Mouse (Mus musculus) stomach, embryonic 16.5 days (tissue): ENCODE results near the gene Zfp683. TPM values are rescaled to one million over a fixed set of nuclear protein-coding genes. Genes with fewer than 3 reads are reported as not detected.

Experiments used
- ATAC-seq: fragments of 200-750 bp; cut with Nextera tagmentation; 2 replicates; pipeline ENCODE4 v1.8.0; 2017; ENCODE audit warnings: moderate number of reproducible peaks, moderate TSS enrichment; ENCODE audit not compliant: insufficient read depth, low FRiP score
- H3K27ac ChIP-seq: fragments of 300-500 bp; sonication (generic); 2 replicates; pipeline ENCODE4 v1.5.1; 2014; ENCODE audit warnings: low read length
- H3K27me3 ChIP-seq: fragments of 300-500 bp; sonication (generic); 2 replicates; pipeline ENCODE4 v1.6.1; 2014; ENCODE audit warnings: low read length, control low read depth, mixed read lengths; ENCODE audit not compliant: control insufficient read depth, insufficient read depth
- H3K36me3 ChIP-seq: fragments of 300-500 bp; sonication (generic); 2 replicates; pipeline ENCODE4 v1.6.1; 2014; ENCODE audit warnings: low read length; ENCODE audit not compliant: control insufficient read depth, insufficient read depth
- H3K4me1 ChIP-seq: fragments of 300-500 bp; sonication (generic); 2 replicates; pipeline ENCODE4 v1.6.1; 2014; ENCODE audit warnings: low read length, control low read depth, mixed read lengths; ENCODE audit not compliant: control insufficient read depth, insufficient read depth
- H3K4me2 ChIP-seq: fragments of 300-500 bp; sonication (generic); 2 replicates; pipeline ENCODE4 v1.6.1; 2014; ENCODE audit warnings: low read depth, low read length, mixed read lengths
- H3K4me3 ChIP-seq: fragments of 300-500 bp; sonication (generic); replicated peaks from 2 replicates; pipeline ENCODE4 v1.5.1; 2014; ENCODE audit warnings: mild to moderate bottlenecking, low read length
- H3K9ac ChIP-seq: fragments of 300-500 bp; sonication (generic); 2 replicates; pipeline ENCODE4 v1.6.1; 2014; ENCODE audit warnings: low read length
- H3K9me3 ChIP-seq: fragments of 300-500 bp; sonication (generic); replicated peaks from 2 replicates; pipeline ENCODE4 v1.6.1; 2016; ENCODE audit warnings: low read length, control low read depth; ENCODE audit not compliant: control insufficient read depth
- WGBS: fragments of 180-500 bp; shearing (Covaris S2); extraction: QIAGEN DNeasy Blood & Tissue Kit; methylation state at CpG from one replicate; pipeline ENCODE4 v1.1.7; 2014; 5-methylcytosine and 5-hydroxymethylcytosine counted together
- polyA plus RNA-seq: library from polyadenylated mRNA; unstranded; fragments of >200 nt; fragmentation: Nextera tagmentation; extraction: Ambion mirVana; gene quantifications from 2 replicates; pipeline ENCODE4 v1.2.1, GENCODE M21; 2015

Zfp683 gene
- polyA plus RNA-seq, 1 experiment from 2014 or later, result not detected

DNA sequence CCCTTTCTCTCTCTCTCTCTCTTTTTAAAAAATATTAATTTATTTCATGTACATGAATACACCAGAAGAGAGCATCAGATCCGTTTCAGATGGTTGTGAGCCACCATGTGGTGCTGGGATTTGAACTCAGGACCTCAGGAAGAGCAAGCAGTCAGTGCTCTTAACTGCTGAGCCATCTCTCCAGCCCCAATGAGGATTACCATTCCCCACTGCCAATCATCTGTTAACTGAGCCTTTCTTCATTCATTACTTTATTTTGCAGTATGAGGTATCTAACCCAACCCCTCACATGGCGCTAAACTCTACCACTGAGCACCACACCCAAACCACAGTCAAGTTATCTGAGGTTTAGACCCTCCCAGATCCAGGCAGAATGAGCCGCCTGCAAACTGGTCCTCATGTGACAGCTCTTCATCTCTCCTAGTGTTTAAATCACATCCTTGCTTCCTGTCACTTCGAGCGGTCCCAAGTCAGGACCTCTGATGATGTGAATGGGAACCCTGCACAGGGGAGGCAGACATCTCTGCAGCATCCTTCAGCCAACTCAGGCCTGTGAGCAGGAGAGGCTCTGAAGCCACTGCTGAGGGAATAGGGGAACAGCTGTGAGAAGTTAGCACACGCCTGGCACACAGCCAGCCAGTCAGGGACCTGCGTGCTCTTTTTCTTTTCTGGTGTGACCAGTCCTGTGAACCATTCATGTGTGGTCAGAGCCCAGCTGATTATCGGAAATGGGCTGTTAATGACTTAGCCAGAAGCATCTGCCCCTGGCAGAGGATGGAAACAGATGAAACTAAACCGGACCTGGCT, 12.1 kb upstream of the Zfp683 start:
- ATAC-seq, result peak; percentile 58; the same call in 1 of the 2 replicates
- no peak overlapping the region for H3K4me2 ChIP-seq
- no peak overlapping the region for H3K4me3 ChIP-seq

DNA sequence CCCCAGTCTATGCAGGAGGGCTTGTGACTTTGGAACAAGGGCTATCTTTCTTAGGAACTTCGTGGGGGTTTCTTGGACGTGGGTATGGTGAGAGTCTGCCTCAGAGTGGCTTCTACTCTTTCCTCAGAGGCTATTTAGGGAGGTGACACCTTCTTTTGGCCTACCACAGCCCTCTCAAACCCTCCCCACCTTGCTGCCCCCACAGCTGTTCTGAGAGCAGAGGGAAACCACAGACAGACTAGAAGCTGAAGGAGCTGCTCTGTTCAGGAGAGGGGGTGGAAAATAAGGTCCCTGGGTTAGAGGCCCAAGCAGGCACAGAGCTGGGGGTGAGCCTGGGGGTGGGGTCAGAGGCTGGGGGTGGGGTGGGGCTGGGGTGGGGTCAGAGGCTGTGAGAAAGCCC, 10.6 kb upstream of the Zfp683 start:
- no peak overlapping the region for H3K27ac ChIP-seq
- H3K36me3 ChIP-seq, result no peaks in the 10 kb centered on the region
- no peak overlapping the region for H3K4me3 ChIP-seq
- peaks cover 3% of the 10 kb centered on the region; the same call in 1 of the 2 replicates for H3K4me1 ChIP-seq
- H3K9me3 ChIP-seq, result no peaks in the 10 kb centered on the region
- no peak overlapping the region for H3K9ac ChIP-seq
- H3K4me2 ChIP-seq, result no peak overlapping the region
- 56% methylated on average over 2 of the region's 2 CpGs for WGBS
- ATAC-seq, result no peak
- no peaks in the 10 kb centered on the region for H3K27me3 ChIP-seq

More for the DNA sequence above, 12.1 kb upstream of the Zfp683 start:
- 42% methylated on average over 9 of the region's 9 CpGs for WGBS
- no peaks in the 10 kb centered on the region for H3K36me3 ChIP-seq
- peaks cover 3% of the 10 kb centered on the region; the same call in 1 of the 2 replicates for H3K4me1 ChIP-seq
- H3K9me3 ChIP-seq, result no peaks in the 10 kb centered on the region
- H3K9ac ChIP-seq, result peak overlapping the region; percentile 31; the same call in 1 of the 2 replicates
- no peak overlapping the region for H3K27ac ChIP-seq
- no peaks in the 10 kb centered on the region for H3K27me3 ChIP-seq

DNA sequence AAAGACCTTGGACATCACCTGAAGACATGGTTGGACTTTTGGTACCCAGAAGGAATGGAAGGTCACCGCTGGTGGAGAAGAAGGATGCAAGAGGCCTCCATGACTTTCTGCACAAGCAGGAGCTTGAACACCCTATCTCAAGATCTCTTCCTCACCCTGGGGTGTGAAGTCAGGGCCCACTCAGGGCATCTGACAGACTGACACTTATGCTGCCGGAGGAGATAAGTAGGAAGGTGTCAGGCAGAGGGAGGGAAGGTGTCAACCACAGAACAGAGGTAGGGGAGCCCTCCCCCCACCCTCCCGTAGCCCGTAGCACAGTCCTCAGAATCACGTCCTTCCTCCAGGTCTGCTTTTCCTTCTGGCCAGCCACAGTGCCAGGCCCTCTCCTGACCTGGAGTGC, 6.0 kb upstream of the Zfp683 start:
- no peaks in the 10 kb centered on the region for H3K36me3 ChIP-seq
- peaks cover under 1% of the 10 kb centered on the region; the same call in 1 of the 2 replicates for H3K4me1 ChIP-seq
- WGBS, result 52% methylated on average over 5 of the region's 5 CpGs
- ATAC-seq, result no peak
- H3K4me2 ChIP-seq, result no peak overlapping the region
- H3K9me3 ChIP-seq, result no peaks in the 10 kb centered on the region
- no peak overlapping the region for H3K4me3 ChIP-seq
- no peak overlapping the region for H3K9ac ChIP-seq
- no peak overlapping the region for H3K27ac ChIP-seq
- no peaks in the 10 kb centered on the region for H3K27me3 ChIP-seq

DNA sequence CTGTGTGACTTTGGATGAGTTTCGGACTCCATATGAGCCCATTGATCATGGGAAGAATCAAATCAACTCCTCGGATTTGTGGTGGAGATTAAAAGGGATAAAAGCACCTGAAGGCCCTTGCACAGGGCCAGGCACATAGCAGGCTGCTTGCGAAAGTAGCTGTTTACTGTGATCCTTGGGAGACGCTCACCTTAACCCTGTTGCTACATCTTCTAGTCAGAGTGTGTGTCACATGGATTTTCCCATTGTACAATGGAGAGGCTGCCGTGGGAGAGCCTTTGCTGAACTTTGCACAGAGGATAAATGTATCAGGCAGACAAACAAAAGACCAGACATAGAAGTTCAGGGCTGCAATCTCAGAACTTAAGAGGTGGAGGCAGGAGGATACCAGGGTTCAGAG, 1.7 kb upstream of the Zfp683 start:
- Histone ChIP-seq H3K9me3 (no peaks in the 10 kb centered on the region), H3K9ac (no peak overlapping the region), H3K27me3 (no peaks in the 10 kb centered on the region), H3K4me3 (no peak overlapping the region), H3K4me2 (no peak overlapping the region), H3K27ac (no peak overlapping the region), H3K4me1 (peaks cover 4% of the 10 kb centered on the region; the same call in 1 of the 2 replicates), H3K36me3 (no peaks in the 10 kb centered on the region)
- ATAC-seq, result no peak
- 76% methylated on average over 5 of the region's 5 CpGs for whole genome bisulfite sequencing

DNA sequence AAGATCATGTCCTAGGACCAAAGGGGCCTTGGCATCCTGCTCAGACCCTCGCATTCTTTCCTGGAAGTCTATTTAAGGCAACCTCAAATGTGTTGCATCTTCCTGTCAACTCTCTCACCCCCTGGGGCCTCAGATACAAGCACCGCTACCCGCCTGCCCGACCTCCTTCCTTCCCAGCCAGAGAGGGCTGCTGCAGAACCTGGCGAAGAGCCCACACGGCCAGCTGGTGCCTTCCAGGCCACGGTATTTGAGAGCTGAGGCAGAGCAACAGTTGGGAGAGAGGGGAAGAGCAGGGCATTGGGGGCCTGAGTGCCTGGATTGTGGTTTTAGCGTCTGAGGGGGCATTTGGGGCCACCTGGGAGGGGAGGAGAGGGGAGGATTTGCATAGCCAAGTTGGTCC, 1.1 kb upstream of the Zfp683 start:
- H3K4me2 ChIP-seq, result no peak overlapping the region
- H3K36me3 ChIP-seq, result no peaks in the 10 kb centered on the region
- 19% methylated on average over 8 of the region's 8 CpGs for WGBS
- no peak overlapping the region for H3K9ac ChIP-seq
- peaks cover 4% of the 10 kb centered on the region; the same call in 1 of the 2 replicates for H3K4me1 ChIP-seq
- no peaks in the 10 kb centered on the region for H3K9me3 ChIP-seq
- no peak for ATAC-seq
- no peak overlapping the region for H3K27ac ChIP-seq
- H3K4me3 ChIP-seq, result no peak overlapping the region
- H3K27me3 ChIP-seq, result no peaks in the 10 kb centered on the region

DNA sequence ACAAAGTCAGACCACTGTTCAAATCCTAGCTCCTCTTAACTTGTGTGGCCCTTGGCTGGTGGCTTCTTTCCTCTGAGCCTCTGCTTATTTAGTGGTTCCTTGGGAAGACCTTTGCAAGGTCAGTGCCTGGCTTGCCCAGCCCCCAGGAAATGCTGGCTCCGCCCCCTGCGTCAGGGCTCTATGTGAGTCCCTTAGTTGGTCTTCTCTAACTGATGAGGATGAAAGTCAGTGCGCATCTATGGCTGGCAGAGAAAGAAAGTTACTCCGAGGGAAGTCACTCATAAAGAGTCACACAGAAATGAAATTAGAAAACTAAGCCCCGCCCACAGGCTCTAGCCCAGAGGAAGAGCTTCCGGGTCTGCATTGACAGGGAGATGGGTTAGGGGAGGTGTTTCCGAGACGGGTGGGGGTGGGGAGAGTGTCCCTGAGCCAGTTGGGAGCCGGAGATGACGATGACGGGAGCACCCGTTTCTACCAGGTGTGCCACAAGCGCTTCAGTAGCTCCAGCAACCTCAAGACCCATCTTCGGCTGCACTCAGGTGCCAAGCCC, 4.6 kb downstream of the Zfp683 start:
- no peak overlapping the region for H3K4me2 ChIP-seq
- no peak overlapping the region for H3K9ac ChIP-seq
- no peak for ATAC-seq
- peaks cover 5% of the 10 kb centered on the region; the same call in 1 of the 2 replicates for H3K4me1 ChIP-seq
- H3K27me3 ChIP-seq, result no peaks in the 10 kb centered on the region
- H3K4me3 ChIP-seq, result peak overlapping the region; percentile 13; the same call in 1 of the 2 replicates
- 30% methylated on average over 14 of the region's 14 CpGs for WGBS
- H3K36me3 ChIP-seq, result no peaks in the 10 kb centered on the region
- no peak overlapping the region for H3K27ac ChIP-seq
- no peaks in the 10 kb centered on the region for H3K9me3 ChIP-seq

DNA sequence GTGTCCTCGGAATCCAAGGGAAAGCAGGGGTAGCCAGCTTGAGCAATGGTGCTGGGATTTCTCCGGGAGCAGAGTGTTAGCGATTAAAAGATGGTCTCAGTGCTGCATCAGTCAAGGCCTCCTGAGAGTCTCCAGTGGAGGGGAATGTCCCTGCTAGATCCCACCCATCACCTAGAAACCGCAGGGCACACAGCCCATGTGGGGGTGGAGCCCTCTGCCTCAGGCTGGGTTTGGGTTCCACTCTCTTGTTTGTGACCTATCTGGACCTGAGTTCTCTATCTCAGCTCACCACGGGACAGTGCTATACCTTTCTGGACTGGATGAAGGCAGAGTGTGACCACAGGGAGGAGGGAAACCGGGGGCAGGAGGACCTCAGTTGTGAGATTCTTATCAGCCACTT, 5.3 kb downstream of the Zfp683 start:
- H3K4me3 ChIP-seq, result no peak overlapping the region
- H3K4me1 ChIP-seq, result peaks cover 5% of the 10 kb centered on the region; the same call in 1 of the 2 replicates
- no peak overlapping the region for H3K27ac ChIP-seq
- H3K9me3 ChIP-seq, result no peaks in the 10 kb centered on the region
- no peak overlapping the region for H3K9ac ChIP-seq
- WGBS, result 80% methylated on average over 6 of the region's 6 CpGs
- no peaks in the 10 kb centered on the region for H3K27me3 ChIP-seq
- no peak for ATAC-seq
- no peak overlapping the region for H3K4me2 ChIP-seq
- H3K36me3 ChIP-seq, result no peaks in the 10 kb centered on the region

DNA sequence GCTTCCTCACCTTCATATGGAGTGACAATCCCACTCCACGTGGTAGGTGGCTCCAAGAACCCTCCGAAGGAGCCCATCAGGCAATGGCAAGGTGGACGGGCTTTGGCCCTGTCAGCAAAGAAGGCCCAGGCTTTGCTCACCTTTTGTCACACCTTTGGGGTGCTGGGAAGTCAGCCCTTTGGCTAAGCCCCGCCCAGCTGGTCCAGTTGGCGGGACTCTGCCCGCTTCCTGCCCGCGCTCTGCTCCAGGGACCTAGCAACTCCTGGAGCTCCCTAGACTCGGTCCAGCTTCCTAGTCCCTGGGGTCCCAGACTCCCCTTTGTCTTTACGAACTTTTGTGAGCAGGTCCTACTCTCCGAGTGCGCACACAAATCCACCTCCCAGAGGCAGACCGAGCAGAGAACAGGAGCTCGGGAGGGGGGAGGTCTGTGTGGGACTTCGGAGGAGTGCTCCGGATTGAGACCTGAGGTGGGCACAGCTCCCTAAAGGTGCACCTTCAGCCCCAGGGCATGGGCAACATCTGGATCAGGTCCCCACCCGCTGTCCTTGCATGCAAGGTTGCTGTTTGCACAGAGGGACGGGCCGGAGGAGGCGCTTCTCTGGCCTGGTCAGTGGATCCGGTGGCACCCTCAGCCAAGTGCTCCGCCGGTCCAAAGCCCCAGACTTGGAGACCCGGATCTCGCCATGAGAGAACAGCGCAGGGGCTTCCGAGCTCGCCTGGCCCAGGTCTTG, 6.7 kb downstream of the Zfp683 start, which contains the start of gene Crybg2:
TSS of gene Crybg2 (plus strand) at position 681 of the 731 bp plus-strand sequence.
- no peak for ATAC-seq
- no peak within 1 kb of the TSS for H3K9ac ChIP-seq
- H3K4me3 ChIP-seq, result no peak within 1 kb of the TSS
- no peaks in the 10 kb centered on the region for H3K36me3 ChIP-seq
- H3K27me3 ChIP-seq, result no peaks in the 10 kb centered on the region
- H3K4me1 ChIP-seq, result peaks cover 5% of the 10 kb centered on the region; the same call in 1 of the 2 replicates
- H3K9me3 ChIP-seq, result no peaks in the 10 kb centered on the region
- WGBS, result 46% methylated on average over 28 of the region's 28 CpGs
- peak within 1 kb of the TSS; percentile 82 for H3K27ac ChIP-seq
- H3K4me2 ChIP-seq, result 0 out of 2 replicates have a peak within 1 kb of the TSS, but pooled peaks have one; percentile 4
